Mouse (Mus musculus) ES-Bruce4 (cell line): ENCODE measurements around the gene Nat8f5.

Experiments
- CTCF ChIP-seq: IDR thresholded peaks from one replicate; pipeline ENCODE4 v1.8.1; 2011; ENCODE audit warnings: low read depth, low read length
- POLR2A ChIP-seq: IDR thresholded peaks from one replicate; pipeline ENCODE4 v1.8.1; 2011; ENCODE audit warnings: low read length; ENCODE audit not compliant: insufficient read depth

DNA sequence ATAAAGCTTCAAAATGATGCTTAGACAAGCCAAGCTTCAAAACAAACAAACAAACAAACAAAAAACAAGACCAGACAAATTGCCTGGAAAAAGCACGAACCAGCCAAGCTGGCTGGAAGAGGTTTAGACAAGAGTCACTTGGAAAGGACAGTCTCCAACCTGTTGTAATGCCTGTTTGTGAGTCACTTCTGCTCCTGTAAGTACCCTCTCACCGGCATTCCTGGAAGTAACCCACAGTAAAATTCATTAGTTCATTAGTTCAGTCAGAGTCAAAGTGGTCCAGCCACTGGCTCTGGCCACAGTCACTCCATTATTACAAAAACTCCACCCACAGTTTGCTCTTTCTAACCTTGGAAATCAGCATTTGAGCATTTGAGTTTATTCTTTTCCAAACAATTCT lies 43.1 kb upstream of the Nat8f5 start:
- TF ChIP-seq CTCF = no peak
- no peak for TF ChIP-seq POLR2A
